Mouse (Mus musculus) ovary, postnatal 14 days (tissue): ENCODE measurements around the gene Stk25.
A peak's percentile ranks its signal among the peaks of the same experiment; 100 is the strongest.

Experiments used
- DNase-seq: peaks from one replicate; pipeline ENCODE4 v3.0.0; 2022; ENCODE audit warnings: low spot score

The Stk25 gene

GRCm38 (mm10) chr1:93668791-93669548, 10.5 kb upstream of the Stk25 start:
- DNase-seq = peak; percentile 71

- no peak for DNase-seq
Observed at GRCm38 (mm10) chr1:93667760-93668400, 9.4 kb upstream of the Stk25 start.

- DNase-seq = no peak
Observed at GRCm38 (mm10) chr1:93657025-93657360, 1.5 kb downstream of the Stk25 start.

- DNase-seq = no peak
Observed at GRCm38 (mm10) chr1:93656325-93657024, 2.0 kb downstream of the Stk25 start.

GRCm38 (mm10) chr1:93654798-93655197, 3.7 kb downstream of the Stk25 start:
- DNase-seq = no peak

GRCm38 (mm10) chr1:93654275-93654674, 4.2 kb downstream of the Stk25 start:
- DNase-seq = no peak

- no peak for DNase-seq
Observed at GRCm38 (mm10) chr1:93649604-93650172, 8.8 kb downstream of the Stk25 start.

GRCm38 (mm10) chr1:93642692-93643091, 15.8 kb downstream of the Stk25 start:
- DNase-seq = no peak

GRCm38 (mm10) chr1:93641978-93642377, 16.5 kb downstream of the Stk25 start:
- DNase-seq = no peak

- no peak for DNase-seq
Observed at GRCm38 (mm10) chr1:93636211-93636897, 22.1 kb downstream of the Stk25 start.

GRCm38 (mm10) chr1:93635580-93636192, 22.8 kb downstream of the Stk25 start:
- peak; percentile 95 for DNase-seq

- no peak for DNase-seq
Observed at GRCm38 (mm10) chr1:93635091-93635579, 23.3 kb downstream of the Stk25 start.

GRCm38 (mm10) chr1:93634481-93634891, 24.0 kb downstream of the Stk25 start:
- no peak for DNase-seq

- no peak for DNase-seq
Observed at GRCm38 (mm10) chr1:93632723-93633122, 25.7 kb downstream of the Stk25 start.

GRCm38 (mm10) chr1:93630796-93631195, 27.7 kb downstream of the Stk25 start:
- no peak for DNase-seq

GRCm38 (mm10) chr1:93624502-93624901, 34.0 kb downstream of the Stk25 start:
- no peak for DNase-seq

GRCm38 (mm10) chr1:93618948-93619347, 39.5 kb downstream of the Stk25 start:
- no peak for DNase-seq

GRCm38 (mm10) chr1:93618059-93618748, 40.3 kb downstream of the Stk25 start:
- no peak for DNase-seq

- no peak for DNase-seq
Observed at GRCm38 (mm10) chr1:93609762-93610161, 48.7 kb downstream of the Stk25 start.

GRCm38 (mm10) chr1:93608696-93609245, 49.7 kb downstream of the Stk25 start:
- no peak for DNase-seq
